Mouse (Mus musculus): ENCODE results near the gene Prkn. TPM values are rescaled to one million over a fixed set of nuclear protein-coding genes. Genes with fewer than 3 reads are reported as not detected.
A peak's percentile ranks its signal among the peaks of the same experiment; 100 is the strongest.

The Prkn gene
- polyA plus RNA-seq, 1 experiment from 2014 or later = 0.96 TPM

- no peaks in the 10 kb centered on the region for H3K9me3 ChIP-seq (ENCODE audit: control insufficient read depth)
Observed at GRCm38 (mm10) chr17:11213689-11214088, 373.5 kb downstream of the Prkn start.

GRCm38 (mm10) chr17:11229011-11229410, 388.8 kb downstream of the Prkn start:
- no peak overlapping the region for H3K27ac ChIP-seq (ENCODE audit: low read depth, low read length)
- 50% methylated on average over 4 of the region's 4 CpGs for WGBS
- H3K27me3 ChIP-seq (replicated peaks; ENCODE audit: control insufficient read depth, insufficient read depth, low read length) = no peaks in the 10 kb centered on the region
- ATAC-seq = no peak
- no peak overlapping the region for H3K4me2 ChIP-seq (replicated peaks; ENCODE audit: low read depth)
- H3K9me3 ChIP-seq (ENCODE audit: control insufficient read depth) = no peaks in the 10 kb centered on the region
- no peak overlapping the region for H3K9ac ChIP-seq (ENCODE audit: low read depth, low read length)
- no peak for TF ChIP-seq CTCF (IDR thresholded peaks at IDR 0.05; ENCODE audit: low read depth)
- no peaks in the 10 kb centered on the region for H3K4me1 ChIP-seq (replicated peaks; ENCODE audit: control insufficient read depth, insufficient read depth, low read length)
- H3K36me3 ChIP-seq (ENCODE audit: control insufficient read depth, insufficient read depth) = no peaks in the 10 kb centered on the region
- no peak overlapping the region for H3K4me3 ChIP-seq (ENCODE audit: low read depth, low read length)

More at GRCm38 (mm10) chr17:11213689-11214088, 373.5 kb downstream of the Prkn start:
- Histone ChIP-seq H3K4me2 (replicated peaks; ENCODE audit: low read depth) (no peak overlapping the region), H3K4me3 (ENCODE audit: low read depth, low read length) (no peak overlapping the region), H3K27ac (ENCODE audit: low read depth, low read length) (no peak overlapping the region), H3K9ac (ENCODE audit: low read depth, low read length) (no peak overlapping the region), H3K36me3 (ENCODE audit: control insufficient read depth, insufficient read depth) (no peaks in the 10 kb centered on the region), H3K27me3 (replicated peaks; ENCODE audit: control insufficient read depth, insufficient read depth, low read length) (no peaks in the 10 kb centered on the region), H3K4me1 (replicated peaks; ENCODE audit: control insufficient read depth, insufficient read depth, low read length) (no peaks in the 10 kb centered on the region)
- 92% methylated on average over 3 of the region's 3 CpGs for WGBS
- no peak for TF ChIP-seq CTCF (IDR thresholded peaks at IDR 0.05; ENCODE audit: low read depth)
- no peak for ATAC-seq

- Histone ChIP-seq H3K9ac (ENCODE audit: low read depth, low read length) (no peak overlapping the region), H3K36me3 (ENCODE audit: control insufficient read depth, insufficient read depth) (no peaks in the 10 kb centered on the region), H3K27ac (ENCODE audit: low read depth, low read length) (no peak overlapping the region), H3K4me2 (replicated peaks; ENCODE audit: low read depth) (no peak overlapping the region), H3K4me3 (ENCODE audit: low read depth, low read length) (no peak overlapping the region), H3K27me3 (replicated peaks; ENCODE audit: control insufficient read depth, insufficient read depth, low read length) (no peaks in the 10 kb centered on the region), H3K4me1 (replicated peaks; ENCODE audit: control insufficient read depth, insufficient read depth, low read length) (no peaks in the 10 kb centered on the region), H3K9me3 (ENCODE audit: control insufficient read depth) (no peaks in the 10 kb centered on the region)
- no peak for ATAC-seq
- 64% methylated on average over 1 of the region's 1 CpGs for WGBS
- TF ChIP-seq CTCF (IDR thresholded peaks at IDR 0.05; ENCODE audit: low read depth) = peak; percentile 15; the same call in 1 of the 2 replicates
Observed at GRCm38 (mm10) chr17:11229426-11229825, 389.2 kb downstream of the Prkn start.

DNA sequence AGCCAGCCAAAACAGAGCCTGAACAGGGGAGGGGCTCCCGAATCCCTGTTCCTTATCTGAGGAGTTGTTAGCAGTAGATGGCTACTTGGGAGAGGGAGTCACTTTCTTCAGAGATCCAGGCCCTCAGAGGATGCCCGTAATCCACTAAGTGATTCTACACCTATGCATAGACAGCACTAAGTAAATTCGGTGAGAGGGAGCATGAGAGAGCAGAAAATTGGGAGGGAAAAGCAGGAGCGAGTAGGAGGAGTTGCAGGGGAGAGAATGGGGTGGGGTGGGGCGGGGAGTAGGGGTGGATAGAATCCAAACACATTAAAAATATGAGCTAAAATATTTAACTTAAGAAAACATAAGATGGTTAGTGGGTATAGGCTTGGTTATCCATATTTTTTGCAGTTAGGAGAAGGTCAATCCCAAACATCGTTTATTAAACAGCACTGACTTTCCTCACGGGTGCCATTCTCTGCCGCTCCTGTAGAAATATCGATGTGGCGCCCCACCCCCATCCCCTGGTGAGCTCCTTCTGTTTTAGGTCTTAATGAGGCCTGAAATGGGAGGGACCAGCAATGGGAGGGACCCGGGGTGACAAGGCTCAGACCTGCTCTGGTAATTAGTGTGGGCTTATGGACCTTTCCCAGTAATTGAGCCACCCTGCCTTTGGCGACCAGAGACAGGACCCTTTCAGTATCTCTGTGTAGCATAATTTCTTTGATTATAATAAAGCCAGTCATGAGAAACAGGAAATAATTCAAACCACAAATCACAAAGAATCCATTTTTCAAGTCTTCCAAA, 390.6 kb downstream of the Prkn start:
- WGBS = 48% methylated on average over 12 of the region's 12 CpGs
- Histone ChIP-seq H3K27me3 (replicated peaks; ENCODE audit: control insufficient read depth, insufficient read depth, low read length) (no peaks in the 10 kb centered on the region), H3K4me1 (replicated peaks; ENCODE audit: control insufficient read depth, insufficient read depth, low read length) (no peaks in the 10 kb centered on the region), H3K4me2 (replicated peaks; ENCODE audit: low read depth) (no peak overlapping the region), H3K4me3 (ENCODE audit: low read depth, low read length) (no peak overlapping the region), H3K36me3 (ENCODE audit: control insufficient read depth, insufficient read depth) (no peaks in the 10 kb centered on the region), H3K9ac (ENCODE audit: low read depth, low read length) (no peak overlapping the region), H3K27ac (ENCODE audit: low read depth, low read length) (no peak overlapping the region), H3K9me3 (ENCODE audit: control insufficient read depth) (no peaks in the 10 kb centered on the region)
- TF ChIP-seq CTCF (IDR thresholded peaks at IDR 0.05; ENCODE audit: low read depth) = no peak
- ATAC-seq = no peak

- no peak for TF ChIP-seq CTCF (IDR thresholded peaks at IDR 0.05; ENCODE audit: low read depth)
- Histone ChIP-seq H3K4me2 (replicated peaks; ENCODE audit: low read depth) (no peak overlapping the region), H3K9ac (ENCODE audit: low read depth, low read length) (no peak overlapping the region), H3K36me3 (ENCODE audit: control insufficient read depth, insufficient read depth) (no peaks in the 10 kb centered on the region), H3K27ac (ENCODE audit: low read depth, low read length) (no peak overlapping the region), H3K4me1 (replicated peaks; ENCODE audit: control insufficient read depth, insufficient read depth, low read length) (no peaks in the 10 kb centered on the region), H3K9me3 (ENCODE audit: control insufficient read depth) (no peaks in the 10 kb centered on the region), H3K27me3 (replicated peaks; ENCODE audit: control insufficient read depth, insufficient read depth, low read length) (no peaks in the 10 kb centered on the region), H3K4me3 (ENCODE audit: low read depth, low read length) (no peak overlapping the region)
- no peak for ATAC-seq
- WGBS = 39% methylated on average over 1 of the region's 1 CpGs
Observed at GRCm38 (mm10) chr17:11235273-11235672, 395.1 kb downstream of the Prkn start.

GRCm38 (mm10) chr17:11245040-11245439, 404.9 kb downstream of the Prkn start:
- H3K4me2 ChIP-seq (replicated peaks; ENCODE audit: low read depth) = no peak overlapping the region
- no peaks in the 10 kb centered on the region for H3K27me3 ChIP-seq (replicated peaks; ENCODE audit: control insufficient read depth, insufficient read depth, low read length)
- no peaks in the 10 kb centered on the region for H3K36me3 ChIP-seq (ENCODE audit: control insufficient read depth, insufficient read depth)
- H3K9me3 ChIP-seq (ENCODE audit: control insufficient read depth) = no peaks in the 10 kb centered on the region
- no peak overlapping the region for H3K9ac ChIP-seq (ENCODE audit: low read depth, low read length)
- no peak overlapping the region for H3K27ac ChIP-seq (ENCODE audit: low read depth, low read length)
- 68% methylated on average over 9 of the region's 9 CpGs for WGBS
- ATAC-seq = no peak
- TF ChIP-seq CTCF (IDR thresholded peaks at IDR 0.05; ENCODE audit: low read depth) = no peak
- no peak overlapping the region for H3K4me3 ChIP-seq (ENCODE audit: low read depth, low read length)
- H3K4me1 ChIP-seq (replicated peaks; ENCODE audit: control insufficient read depth, insufficient read depth, low read length) = no peaks in the 10 kb centered on the region
